Mouse (Mus musculus): ENCODE results near the gene Vmn1r44. TPM values are rescaled to one million over a fixed set of nuclear protein-coding genes. Genes with fewer than 3 reads are reported as not detected.
"Not testable (repeated sequence)": the region's sequence is repeated elsewhere in the genome, so short reads cannot be mapped to it uniquely, and the experiment has no call there.

Gene Vmn1r44
- not detected in 2 replicates for polyA plus RNA-seq (2014; fragmentation: Nextera tagmentation; extraction: Ambion mirVana)

- H3K4me2 ChIP-seq (ENCODE audit: low read length) = no peak within 1 kb of the TSS
- WGBS = 70% methylated on average over 1 of the region's 1 CpGs
Measured at GRCm38 (mm10) chr6:89883360-89883759, at the start of gene Vmn1r44. Gene Vmn1r44 (plus strand): TSS chr6:89883660.

GRCm38 (mm10) chr6:89857552-89857951, 25.9 kb upstream of the Vmn1r44 start:
- H3K9ac ChIP-seq (ENCODE audit: low read length) = no peak overlapping the region
- no peak overlapping the region for H3K4me2 ChIP-seq (ENCODE audit: low read length)
- no peak overlapping the region for H3K27ac ChIP-seq (ENCODE audit: low read depth)
- no peaks in the 10 kb centered on the region for H3K27me3 ChIP-seq (replicated peaks; ENCODE audit: control insufficient read depth, insufficient read depth, low read length)
- DNase-seq (ENCODE audit: low spot score) = no peak
- peaks cover 1% of the 10 kb centered on the region; the same call in 1 of the 2 replicates for H3K9me3 ChIP-seq (ENCODE audit: control insufficient read depth, low read length)
- H3K4me3 ChIP-seq (ENCODE audit: low read depth, low read length) = no peak overlapping the region
- ATAC-seq (replicated peaks; ENCODE audit: low FRiP score, low TSS enrichment, low read depth) = no peak
- no peaks in the 10 kb centered on the region for H3K36me3 ChIP-seq (ENCODE audit: control insufficient read depth, insufficient read depth, low read length)
- no peaks in the 10 kb centered on the region for H3K4me1 ChIP-seq (replicated peaks; ENCODE audit: control insufficient read depth, insufficient read depth, low read length)
- 76% methylated on average over 3 of the region's 3 CpGs for WGBS

More at GRCm38 (mm10) chr6:89883360-89883759, at the start of gene Vmn1r44:
- Histone ChIP-seq H3K27ac (ENCODE audit: low read depth) (no peak within 1 kb of the TSS), H3K9me3 (ENCODE audit: control insufficient read depth, low read length) (no peaks in the 10 kb centered on the region), H3K9ac (ENCODE audit: low read length) (no peak within 1 kb of the TSS), H3K4me3 (ENCODE audit: low read depth, low read length) (no peak within 1 kb of the TSS), H3K27me3 (replicated peaks; ENCODE audit: control insufficient read depth, insufficient read depth, low read length) (no peaks in the 10 kb centered on the region), H3K4me1 (replicated peaks; ENCODE audit: control insufficient read depth, insufficient read depth, low read length) (no peaks in the 10 kb centered on the region), H3K36me3 (ENCODE audit: control insufficient read depth, insufficient read depth, low read length) (no peaks in the 10 kb centered on the region)
- ATAC-seq (replicated peaks; ENCODE audit: low FRiP score, low TSS enrichment, low read depth) (no peak), DNase-seq (ENCODE audit: low spot score) (no peak)

DNA sequence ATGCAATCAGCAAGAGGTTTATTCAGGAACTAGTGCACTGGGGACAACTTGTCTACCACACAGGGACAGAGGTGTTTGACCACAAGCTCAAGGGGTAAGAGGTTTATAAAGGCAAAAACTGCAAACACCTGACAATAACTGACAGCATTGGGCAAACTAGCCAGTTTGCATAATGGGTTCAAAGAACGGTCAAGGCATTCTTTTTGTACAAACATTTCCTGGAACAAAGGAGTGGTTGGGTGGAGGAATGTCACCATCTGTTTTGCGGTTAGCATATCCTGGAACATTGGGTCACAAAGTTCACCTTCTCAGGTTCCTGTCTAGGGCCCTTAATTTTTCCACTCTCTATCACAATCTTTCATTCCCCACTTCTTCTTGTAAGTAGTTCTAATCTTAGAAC, 23.6 kb upstream of the Vmn1r44 start:
- H3K4me3 ChIP-seq (ENCODE audit: low read depth, low read length) = no peak overlapping the region
- WGBS = 80% methylated on average over 2 of the region's 2 CpGs
- ATAC-seq (replicated peaks; ENCODE audit: low FRiP score, low TSS enrichment, low read depth) (no peak), DNase-seq (ENCODE audit: low spot score) (no peak)
- H3K4me1 ChIP-seq (replicated peaks; ENCODE audit: control insufficient read depth, insufficient read depth, low read length) = no peaks in the 10 kb centered on the region
- H3K27me3 ChIP-seq (replicated peaks; ENCODE audit: control insufficient read depth, insufficient read depth, low read length) = no peaks in the 10 kb centered on the region
- no peaks in the 10 kb centered on the region for H3K36me3 ChIP-seq (ENCODE audit: control insufficient read depth, insufficient read depth, low read length)
- peaks cover 4% of the 10 kb centered on the region; the same call in 1 of the 2 replicates for H3K9me3 ChIP-seq (ENCODE audit: control insufficient read depth, low read length)
- no peak overlapping the region for H3K9ac ChIP-seq (ENCODE audit: low read length)
- no peak overlapping the region for H3K4me2 ChIP-seq (ENCODE audit: low read length)
- H3K27ac ChIP-seq (ENCODE audit: low read depth) = no peak overlapping the region

GRCm38 (mm10) chr6:89863792-89864191, 19.7 kb upstream of the Vmn1r44 start:
- no peak for ATAC-seq (replicated peaks; ENCODE audit: low FRiP score, low TSS enrichment, low read depth)
- H3K36me3 ChIP-seq (ENCODE audit: control insufficient read depth, insufficient read depth, low read length) = no peaks in the 10 kb centered on the region
- no peaks in the 10 kb centered on the region for H3K4me1 ChIP-seq (replicated peaks; ENCODE audit: control insufficient read depth, insufficient read depth, low read length)
- H3K27me3 ChIP-seq (replicated peaks; ENCODE audit: control insufficient read depth, insufficient read depth, low read length) = no peaks in the 10 kb centered on the region
- peaks cover 4% of the 10 kb centered on the region; the same call in 1 of the 2 replicates for H3K9me3 ChIP-seq (ENCODE audit: control insufficient read depth, low read length)
- DNase-seq (ENCODE audit: low spot score) = no peak
- H3K4me3 ChIP-seq (ENCODE audit: low read depth, low read length) = no peak overlapping the region
- no peak overlapping the region for H3K27ac ChIP-seq (ENCODE audit: low read depth)
- 72% methylated on average over 4 of the region's 4 CpGs for WGBS
- no peak overlapping the region for H3K9ac ChIP-seq (ENCODE audit: low read length)
- no peak overlapping the region for H3K4me2 ChIP-seq (ENCODE audit: low read length)

DNA sequence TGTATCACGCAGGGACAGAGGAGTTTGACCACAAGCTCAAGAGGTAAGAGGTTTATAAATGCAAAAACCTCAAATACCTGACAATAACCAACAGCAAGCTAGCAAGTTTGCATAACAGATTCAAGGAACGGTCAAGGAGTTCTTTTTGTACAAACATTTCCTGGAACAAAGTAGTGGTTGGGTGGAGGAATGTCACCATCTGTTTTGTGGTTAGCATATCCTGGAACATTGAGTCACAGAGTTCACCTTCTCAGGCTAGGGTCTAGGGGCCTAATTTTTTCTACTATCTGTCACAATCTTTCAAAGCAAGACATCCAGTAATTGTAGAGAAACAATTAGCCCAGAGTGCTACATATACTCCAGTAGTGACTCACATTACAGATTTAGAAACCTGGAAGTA, 16.2 kb upstream of the Vmn1r44 start:
- no peak for DNase-seq (ENCODE audit: low spot score)
- no peak overlapping the region for H3K27ac ChIP-seq (ENCODE audit: low read depth)
- ATAC-seq (replicated peaks; ENCODE audit: low FRiP score, low TSS enrichment, low read depth) = no peak
- H3K4me2 ChIP-seq (ENCODE audit: low read length) = no peak overlapping the region
- no peak overlapping the region for H3K4me3 ChIP-seq (ENCODE audit: low read depth, low read length)
- 85% methylated on average over 2 of the region's 2 CpGs for WGBS
- H3K36me3 ChIP-seq (ENCODE audit: control insufficient read depth, insufficient read depth, low read length) = no peaks in the 10 kb centered on the region
- no peaks in the 10 kb centered on the region for H3K27me3 ChIP-seq (replicated peaks; ENCODE audit: control insufficient read depth, insufficient read depth, low read length)
- no peaks in the 10 kb centered on the region for H3K4me1 ChIP-seq (replicated peaks; ENCODE audit: control insufficient read depth, insufficient read depth, low read length)
- H3K9me3 ChIP-seq (ENCODE audit: control insufficient read depth, low read length) = peaks cover 4% of the 10 kb centered on the region; the same call in 1 of the 2 replicates
- no peak overlapping the region for H3K9ac ChIP-seq (ENCODE audit: low read length)

DNA sequence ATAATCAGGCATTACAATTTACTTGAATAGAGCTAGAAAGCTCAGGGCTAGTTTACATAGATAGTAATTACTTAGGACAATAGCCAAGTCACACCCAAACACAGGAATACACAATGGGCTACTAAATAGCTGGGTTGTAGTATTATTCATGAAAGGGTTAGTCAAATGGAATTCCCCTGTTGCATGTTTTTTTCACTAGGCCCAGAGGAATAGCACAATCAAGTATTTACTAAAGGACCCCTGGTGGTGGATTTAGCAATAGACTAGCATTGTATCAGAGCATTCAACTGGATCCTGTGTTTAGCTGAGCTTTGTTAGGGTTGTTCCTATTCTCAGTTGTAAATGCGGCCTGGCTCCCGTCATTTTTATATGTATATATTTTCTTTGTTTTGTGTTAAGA, 15.5 kb upstream of the Vmn1r44 start:
- no peak overlapping the region for H3K9ac ChIP-seq (ENCODE audit: low read length)
- no peaks in the 10 kb centered on the region for H3K27me3 ChIP-seq (replicated peaks; ENCODE audit: control insufficient read depth, insufficient read depth, low read length)
- no peak overlapping the region for H3K4me2 ChIP-seq (ENCODE audit: low read length)
- H3K4me3 ChIP-seq (ENCODE audit: low read depth, low read length) = no peak overlapping the region
- H3K9me3 ChIP-seq (ENCODE audit: control insufficient read depth, low read length) = no peaks in the 10 kb centered on the region
- no peak overlapping the region for H3K27ac ChIP-seq (ENCODE audit: low read depth)
- no peaks in the 10 kb centered on the region for H3K4me1 ChIP-seq (replicated peaks; ENCODE audit: control insufficient read depth, insufficient read depth, low read length)
- H3K36me3 ChIP-seq (ENCODE audit: control insufficient read depth, insufficient read depth, low read length) = no peaks in the 10 kb centered on the region
- DNase-seq (ENCODE audit: low spot score) (no peak), ATAC-seq (replicated peaks; ENCODE audit: low FRiP score, low TSS enrichment, low read depth) (no peak)
- 86% methylated on average over 2 of the region's 2 CpGs for WGBS

- H3K4me1 ChIP-seq (replicated peaks; ENCODE audit: control insufficient read depth, insufficient read depth, low read length); ATAC-seq (replicated peaks; ENCODE audit: low FRiP score, low TSS enrichment, low read depth); H3K27ac ChIP-seq (ENCODE audit: low read depth); DNase-seq (ENCODE audit: low spot score); H3K9me3 ChIP-seq (ENCODE audit: control insufficient read depth, low read length); H3K36me3 ChIP-seq (ENCODE audit: control insufficient read depth, insufficient read depth, low read length); H3K27me3 ChIP-seq (replicated peaks; ENCODE audit: control insufficient read depth, insufficient read depth, low read length); H3K9ac ChIP-seq (ENCODE audit: low read length); H3K4me2 ChIP-seq (ENCODE audit: low read length); H3K4me3 ChIP-seq (ENCODE audit: low read depth, low read length): not testable (repeated sequence)
- WGBS = 83% methylated on average over 3 of the region's 3 CpGs
Measured at GRCm38 (mm10) chr6:89876313-89876712, 7.1 kb upstream of the Vmn1r44 start, which contains the start of the genes Vmn1r42 and Vmn1r43. Gene Vmn1r42 (minus strand): TSS chr6:89876413. Gene Vmn1r43 (minus strand): TSS chr6:89876413.

GRCm38 (mm10) chr6:89876963-89877362, 6.5 kb upstream of the Vmn1r44 start:
- Histone ChIP-seq H3K9me3 (ENCODE audit: control insufficient read depth, low read length) (no peaks in the 10 kb centered on the region), H3K4me2 (ENCODE audit: low read length) (no peak overlapping the region)
- 77% methylated on average over 2 of the region's 2 CpGs for WGBS

GRCm38 (mm10) chr6:89880867-89881266, 2.6 kb upstream of the Vmn1r44 start:
- Histone ChIP-seq H3K4me3 (ENCODE audit: low read depth, low read length) (no peak overlapping the region), H3K36me3 (ENCODE audit: control insufficient read depth, insufficient read depth, low read length) (no peaks in the 10 kb centered on the region), H3K4me1 (replicated peaks; ENCODE audit: control insufficient read depth, insufficient read depth, low read length) (no peaks in the 10 kb centered on the region), H3K27ac (ENCODE audit: low read depth) (no peak overlapping the region), H3K9me3 (ENCODE audit: control insufficient read depth, low read length) (no peaks in the 10 kb centered on the region), H3K27me3 (replicated peaks; ENCODE audit: control insufficient read depth, insufficient read depth, low read length) (no peaks in the 10 kb centered on the region), H3K9ac (ENCODE audit: low read length) (no peak overlapping the region), H3K4me2 (ENCODE audit: low read length) (no peak overlapping the region)
- no peak for DNase-seq (ENCODE audit: low spot score)
- no peak for ATAC-seq (replicated peaks; ENCODE audit: low FRiP score, low TSS enrichment, low read depth)

More at GRCm38 (mm10) chr6:89876963-89877362, 6.5 kb upstream of the Vmn1r44 start:
- Histone ChIP-seq H3K4me3 (ENCODE audit: low read depth, low read length) (no peak overlapping the region), H3K9ac (ENCODE audit: low read length) (no peak overlapping the region), H3K36me3 (ENCODE audit: control insufficient read depth, insufficient read depth, low read length) (no peaks in the 10 kb centered on the region), H3K4me1 (replicated peaks; ENCODE audit: control insufficient read depth, insufficient read depth, low read length) (no peaks in the 10 kb centered on the region), H3K27me3 (replicated peaks; ENCODE audit: control insufficient read depth, insufficient read depth, low read length) (no peaks in the 10 kb centered on the region), H3K27ac (ENCODE audit: low read depth) (no peak overlapping the region)
- DNase-seq (ENCODE audit: low spot score) (no peak), ATAC-seq (replicated peaks; ENCODE audit: low FRiP score, low TSS enrichment, low read depth) (no peak)
